Mouse (Mus musculus): ENCODE measurements around the gene Cct7. TPM values are rescaled to one million over a fixed set of nuclear protein-coding genes. Genes with fewer than 3 reads are reported as not detected.
A peak's percentile ranks its signal among the peaks of the same experiment; 100 is the strongest.

Gene Cct7
- polyA plus RNA-seq, 1 experiment from 2014 or later: 668 TPM

GRCm38 (mm10) chr6:85511286-85512055 lies 60.2 kb downstream of the Cct7 start:
- Histone ChIP-seq H3K4me3 (peak overlapping the region; percentile 46), H3K9ac (0 out of 2 replicates have a peak overlapping the region, but pooled peaks have one; percentile 30), H3K27me3 (peaks cover 87% of the 10 kb centered on the region), H3K4me2 (peak overlapping the region; percentile 79), H3K4me1 (peaks cover 28% of the 10 kb centered on the region), H3K36me3 (ENCODE audit: poor library complexity, severe bottlenecking) (no peaks in the 10 kb centered on the region), H3K9me3 (replicated peaks) (no peaks in the 10 kb centered on the region), H3K27ac (no peak overlapping the region)
- ATAC-seq: no peak
- under 1% methylated on average over 87 of the region's 88 CpGs for WGBS

- Histone ChIP-seq H3K36me3 (ENCODE audit: poor library complexity, severe bottlenecking) (no peaks in the 10 kb centered on the region), H3K4me2 (peak overlapping the region; percentile 79), H3K9ac (0 out of 2 replicates have a peak overlapping the region, but pooled peaks have one; percentile 30), H3K27me3 (peaks cover 83% of the 10 kb centered on the region), H3K4me3 (peak overlapping the region; percentile 46), H3K4me1 (peaks cover 28% of the 10 kb centered on the region), H3K27ac (no peak overlapping the region), H3K9me3 (replicated peaks) (no peaks in the 10 kb centered on the region)
- WGBS: 0% methylated on average over 24 of the region's 36 CpGs
- ATAC-seq: 0 out of 2 replicates have a peak, but pooled peaks have one; percentile 9
Observed at GRCm38 (mm10) chr6:85512056-85512440, 60.7 kb downstream of the Cct7 start.

GRCm38 (mm10) chr6:85512577-85513530 lies 61.5 kb downstream of the Cct7 start:
- H3K27me3 ChIP-seq: peaks cover 83% of the 10 kb centered on the region
- no peaks in the 10 kb centered on the region for H3K36me3 ChIP-seq (ENCODE audit: poor library complexity, severe bottlenecking)
- under 1% methylated on average over 80 of the region's 90 CpGs for WGBS
- H3K4me1 ChIP-seq: peaks cover 29% of the 10 kb centered on the region
- peak overlapping the region; percentile 14; the same call in 1 of the 2 replicates for H3K9ac ChIP-seq
- ATAC-seq: peak; percentile 31
- no peak overlapping the region for H3K27ac ChIP-seq
- H3K4me3 ChIP-seq: peak overlapping the region; percentile 46
- H3K9me3 ChIP-seq (replicated peaks): no peaks in the 10 kb centered on the region
- H3K4me2 ChIP-seq: peak overlapping the region; percentile 79

- H3K36me3 ChIP-seq (ENCODE audit: poor library complexity, severe bottlenecking): no peaks in the 10 kb centered on the region
- no peak within 1 kb of the TSS for H3K27ac ChIP-seq
- peak within 1 kb of the TSS; percentile 14; the same call in 1 of the 2 replicates for H3K9ac ChIP-seq
- peaks cover 78% of the 10 kb centered on the region for H3K27me3 ChIP-seq
- peaks cover 35% of the 10 kb centered on the region for H3K4me1 ChIP-seq
- peak within 1 kb of the TSS; percentile 46 for H3K4me3 ChIP-seq
- ATAC-seq: peak; percentile 71
- H3K4me2 ChIP-seq: peak within 1 kb of the TSS; percentile 79
- WGBS: under 1% methylated on average over 38 of the region's 38 CpGs
- no peaks in the 10 kb centered on the region for H3K9me3 ChIP-seq (replicated peaks)
Observed at GRCm38 (mm10) chr6:85513531-85513910, 62.2 kb downstream of the Cct7 start, which contains the start of gene Egr4. Gene Egr4 (minus strand): TSS chr6:85513589.

- 69% methylated on average over 4 of the region's 4 CpGs for WGBS
- Histone ChIP-seq H3K27me3 (peaks cover 57% of the 10 kb centered on the region), H3K9me3 (replicated peaks) (no peaks in the 10 kb centered on the region), H3K9ac (no peak overlapping the region), H3K36me3 (ENCODE audit: poor library complexity, severe bottlenecking) (no peaks in the 10 kb centered on the region), H3K4me1 (peaks cover 38% of the 10 kb centered on the region), H3K4me3 (no peak overlapping the region), H3K4me2 (no peak overlapping the region), H3K27ac (no peak overlapping the region)
- ATAC-seq: no peak
Observed at GRCm38 (mm10) chr6:85515941-85516340, 64.6 kb downstream of the Cct7 start.

Other genes with a start within 250 kb of the Cct7 start
- 20.9 and 22.7 TPM in 2 replicates for gene Sfxn5, start 118.1 kb upstream of the Cct7 start, polyA plus RNA-seq (2015; fragmentation: Nextera tagmentation; extraction: Ambion mirVana)
- gene Rab11fip5, start 76.9 kb upstream of the Cct7 start, polyA plus RNA-seq (2015; fragmentation: Nextera tagmentation; extraction: Ambion mirVana): 7.1 and 8.5 TPM in 2 replicates
- gene Noto, start 27.6 kb upstream of the Cct7 start, polyA plus RNA-seq (2015; fragmentation: Nextera tagmentation; extraction: Ambion mirVana): not detected in 2 replicates
- gene Smyd5, start 19.5 kb upstream of the Cct7 start, polyA plus RNA-seq (2015; fragmentation: Nextera tagmentation; extraction: Ambion mirVana): 40.0 and 51.9 TPM in 2 replicates
- 32.4 and 33.9 TPM in 2 replicates for gene Pradc1, start 456 bp downstream of the Cct7 start, polyA plus RNA-seq (2015; fragmentation: Nextera tagmentation; extraction: Ambion mirVana)
- 2.7 and 3.2 TPM in 2 replicates for gene Fbxo41, start 51.5 kb downstream of the Cct7 start, polyA plus RNA-seq (2015; fragmentation: Nextera tagmentation; extraction: Ambion mirVana)
- gene Egr4, start 62.1 kb downstream of the Cct7 start, polyA plus RNA-seq (2015; fragmentation: Nextera tagmentation; extraction: Ambion mirVana): not detected in 2 replicates
- 7.4 and 8.1 TPM in 2 replicates for gene Alms1, start 136.0 kb downstream of the Cct7 start, polyA plus RNA-seq (2015; fragmentation: Nextera tagmentation; extraction: Ambion mirVana)

Data from forebrain, embryonic 13.5 days (tissue).